Comparison of ENCODE assay signal across 17 mouse cellular contexts in genomic region chr19:8405011-8405410, GRCm38 (mm10). TPM values are rescaled to one million over a fixed set of nuclear protein-coding genes. Genes with fewer than 3 reads are reported as not detected.
DNase-seq lines count a peak whose midpoint lies in the region; ATAC-seq and TF ChIP-seq lines count a peak whose summit lies in the region.
"Not testable (repeated sequence)": the region's sequence is repeated elsewhere in the genome, so short reads cannot be mapped to it uniquely, and the experiment has no call there.
"Had no signal": no experiment of that assay in that cellular context is flagged by ENCODE, and none has a peak within 500 bp of the region (broad histone marks: within the 10 kb centered on the region; RNA-seq: fewer than 3 reads in every experiment).

Slc22a30 (minus strand) TSS chr19:8405111.

- not testable (repeated sequence) for ATAC-seq in heart, embryonic 13.5 days (ENCODE audit: extremely low read depth, insufficient number of reproducible peaks, low FRiP score, low TSS enrichment)

- WGBS in heart, embryonic 13.5 days, result 72% methylated on average over 1 of the region's 2 CpGs
- 48% methylated on average over 1 of the region's 2 CpGs for WGBS in kidney, adult 2 months
- 24% methylated on average over 1 of the region's 2 CpGs for WGBS in liver, adult 2 months

- peak; percentile 8 for DNase-seq in kidney, adult 2 months
- peak; percentile 19 for DNase-seq in kidney, adult 9 months
- peak; percentile 89 for DNase-seq in liver, adult 2 months (ENCODE audit: extremely low read depth, low read depth, low spot score)

- not testable (repeated sequence) for H3K9ac ChIP-seq in heart, embryonic 13.5 days; liver, adult 2 months (ENCODE audit: low read depth, low read length)

- not testable (repeated sequence) for H3K27me3 ChIP-seq in heart, embryonic 13.5 days (replicated peaks); kidney, adult 2 months (replicated peaks; ENCODE audit: control insufficient read depth, insufficient read depth, low read length); liver, adult 2 months (ENCODE audit: control insufficient read depth, insufficient read depth, low read length)

- not testable (repeated sequence) for TF ChIP-seq CTCF in kidney, adult 2 months (conservative IDR thresholded peaks at IDR 0.05; ENCODE audit: insufficient read depth, insufficient read length, low read depth, low read length); liver, adult 2 months (IDR thresholded peaks at IDR 0.05; ENCODE audit: low read depth, low read length)

- not testable (repeated sequence) for H3K4me3 ChIP-seq in heart, embryonic 13.5 days; kidney, adult 2 months (ENCODE audit: insufficient read depth, low read depth, low read length)
- peak within 1 kb of the TSS; percentile 70; the same call in 1 of the 2 replicates for H3K4me3 ChIP-seq in liver, adult 2 months (ENCODE audit: insufficient read depth, low read depth, low read length)

- H3K27ac ChIP-seq in heart, embryonic 13.5 days (replicated peaks), result 0 out of 2 replicates have a peak within 1 kb of the TSS, but pooled peaks have one; percentile 36
- H3K27ac ChIP-seq in kidney, adult 2 months (ENCODE audit: insufficient read depth, low read depth, low read length), result not testable (repeated sequence)
- peak within 1 kb of the TSS; percentile 87 for H3K27ac ChIP-seq in liver, adult 2 months (replicated peaks; ENCODE audit: insufficient read depth, low read depth, low read length)

- not testable (repeated sequence) for H3K79me2 ChIP-seq in liver, adult 2 months (ENCODE audit: control insufficient read depth, insufficient read depth, low read length)

- not testable (repeated sequence) for H3K9me3 ChIP-seq in heart, embryonic 13.5 days

- not testable (repeated sequence) for H3K4me1 ChIP-seq in heart, embryonic 13.5 days; kidney, adult 2 months (ENCODE audit: control insufficient read depth, insufficient read depth, low read length); liver, adult 2 months (ENCODE audit: control insufficient read depth, insufficient read depth, low read length)

- H3K4me2 ChIP-seq in heart, embryonic 13.5 days, result not testable (repeated sequence)

- TF ChIP-seq POLR2A in kidney, adult 2 months (IDR thresholded peaks at IDR 0.05; ENCODE audit: low read depth, low read length); liver, adult 2 months (IDR thresholded peaks at IDR 0.05; ENCODE audit: extremely low read depth, insufficient read depth, low read length): not testable (repeated sequence)

- H3K36me3 ChIP-seq in heart, embryonic 13.5 days; kidney, adult 2 months (ENCODE audit: control insufficient read depth, insufficient read depth, low read length); liver, adult 2 months (ENCODE audit: control insufficient read depth, insufficient read depth, low read length): not testable (repeated sequence)

RNA-seq across cellular contexts. Expression of gene Slc22a30, which starts in this region (rescaled TPM):
- 0.09 TPM in 1 of 2 replicates, not detected in the other for polyA plus RNA-seq in heart, embryonic 13.5 days (2015; fragmentation: Nextera tagmentation; extraction: Ambion mirVana)
- 6.0 and 7.3 TPM in 2 replicates for polyA plus RNA-seq in kidney, adult 2 months (2012; rRNA removed)
- total RNA-seq in liver, adult 2 months (2014; rRNA removed), result 235 and 248 TPM in 2 replicates
- polyA plus RNA-seq in liver, adult 2 months (2012; rRNA removed), result 104 and 111 TPM in 2 replicates
- total RNA-seq: adrenal gland, adult 18-20 months; adrenal gland, adult 8-10 months; adrenal gland, postnatal 10 days; adrenal gland, postnatal 14 days; adrenal gland, postnatal 25 days; CH12.LX; ES-E14; MEL had no signal
- polyA plus RNA-seq: activated CD4-positive, CD25-positive, alpha-beta regulatory T cell, adult 4 months; brain, embryonic 14.5 days; C2C12; G1E; Patski had no signal

Comparison
In these comparisons a context has a peak if more than half of its experiments do, and no peak if none do; other contexts are left out.
1. RNA of gene Slc22a30 (polyA plus RNA-seq): 104 to 111 TPM in liver, adult 2 months; 6.0 to 7.3 TPM in kidney, adult 2 months and 0.09 TPM in heart, embryonic 13.5 days; every median in the first group is over 10 times any median in the second.
2. DNase-seq: peak in every context shown above with its lines; median percentile 89 in liver, adult 2 months; 19 in kidney, adult 9 months; 8 in kidney, adult 2 months.